Mouse (Mus musculus) megakaryocyte, embryonic 14.5 days (primary cell): ENCODE data around the gene Ppp2r5a.

Experiments
- FLI1 ChIP-seq: IDR thresholded peaks from 2 replicates; pipeline ENCODE4 v1.6.1; 2012; ENCODE audit warnings: low read length, inconsistent platforms, mixed read lengths
- GATA1 ChIP-seq: IDR thresholded peaks from 3 replicates; pipeline ENCODE4 v1.6.1; 2012; ENCODE audit warnings: mixed read lengths, low read length, inconsistent platforms, borderline replicate concordance

DNA sequence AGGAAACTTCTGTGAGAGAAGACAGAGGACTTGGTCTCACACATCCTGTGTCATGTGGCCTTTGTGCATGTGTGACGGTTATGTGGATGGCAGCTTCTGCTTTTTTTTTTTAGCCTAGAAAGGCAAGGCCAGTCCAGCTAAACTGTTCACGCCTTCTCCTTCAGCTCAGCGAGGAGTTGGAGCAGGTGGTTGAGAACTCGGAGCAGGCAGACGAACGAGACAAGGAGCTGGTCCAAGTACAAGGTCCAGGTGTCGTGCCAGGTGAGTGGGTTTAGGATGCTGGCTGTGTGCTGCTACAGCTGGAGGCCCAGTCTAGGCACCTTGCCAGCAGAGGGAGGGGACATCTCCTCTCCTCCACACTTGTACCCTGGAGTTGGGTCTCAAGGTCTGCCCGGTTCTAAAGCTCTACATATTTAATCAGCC lies 75.0 kb downstream of the Ppp2r5a start:
- TF ChIP-seq GATA1: no peak
- no peak for TF ChIP-seq FLI1
